Mouse (Mus musculus) cortical plate, adult 2 months (tissue): ENCODE measurements at regions not wholly inside any gene's neighbourhood (a gene's known extent, or its start where the extent isn't known, plus 50 kb on each side); places are given as distances from the start of the nearest gene placed in this dataset.

Source experiments
- H3K27ac ChIP-seq: fragments of 200-500 bp; 2 replicates; pipeline ENCODE4 v1.5.1; 2012; ENCODE audit warnings: low read length, control low read depth, inconsistent platforms; ENCODE audit not compliant: insufficient read depth
- H3K4me1 ChIP-seq: fragments of 200-500 bp; 2 replicates; pipeline ENCODE4 v1.6.1; 2011; ENCODE audit warnings: low read length; ENCODE audit not compliant: control insufficient read depth, insufficient read depth
- H3K4me3 ChIP-seq: fragments of 200-500 bp; 2 replicates; pipeline ENCODE4 v1.5.1; 2011; ENCODE audit warnings: mild to moderate bottlenecking, low read length, control low read depth; ENCODE audit not compliant: insufficient read depth
- CTCF ChIP-seq: fragments of 200-500 bp; IDR thresholded peaks from 2 replicates; pipeline ENCODE4 v1.5.1; 2011; ENCODE audit warnings: mild to moderate bottlenecking, control low read depth, low read length; ENCODE audit not compliant: insufficient read depth; ENCODE audit errors: extremely low read depth
- POLR2A ChIP-seq: fragments of 200-500 bp; IDR thresholded peaks from 2 replicates; pipeline ENCODE4 v1.6.1; 2011; ENCODE audit warnings: mild to moderate bottlenecking, low read length, control low read depth; ENCODE audit not compliant: insufficient read depth; ENCODE audit errors: extremely low read depth

GRCm38 (mm10) chr11:18586468-18586867, 432.3 kb downstream of the Meis1 start:
- no peak overlapping the region for H3K27ac ChIP-seq
- no peak overlapping the region for H3K4me3 ChIP-seq
- TF ChIP-seq POLR2A (no peak), CTCF (no peak)
- H3K4me1 ChIP-seq, result no peaks in the 10 kb centered on the region

DNA sequence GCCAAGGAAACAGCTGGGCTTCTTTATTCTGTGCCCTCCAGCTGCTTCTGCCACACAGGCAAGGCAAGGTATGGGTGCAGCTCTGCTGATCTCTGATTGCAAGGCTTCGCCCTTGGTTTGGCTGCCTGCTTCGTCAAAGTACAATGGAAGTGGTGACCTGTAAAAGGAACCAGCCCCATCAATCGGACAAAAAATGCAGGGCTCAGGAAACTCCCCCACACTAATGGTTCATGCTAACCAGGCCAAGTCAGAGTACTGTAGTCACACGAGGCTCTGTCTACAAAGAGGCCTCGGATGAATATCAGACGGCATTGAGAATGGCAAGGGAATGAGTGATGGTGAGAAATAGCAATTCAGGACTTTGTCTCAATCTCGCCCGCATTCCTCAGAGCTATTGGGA, 433.8 kb downstream of the Meis1 start:
- Histone ChIP-seq H3K4me1 (no peaks in the 10 kb centered on the region), H3K27ac (no peak overlapping the region), H3K4me3 (no peak overlapping the region)
- TF ChIP-seq CTCF (no peak), POLR2A (no peak)

DNA sequence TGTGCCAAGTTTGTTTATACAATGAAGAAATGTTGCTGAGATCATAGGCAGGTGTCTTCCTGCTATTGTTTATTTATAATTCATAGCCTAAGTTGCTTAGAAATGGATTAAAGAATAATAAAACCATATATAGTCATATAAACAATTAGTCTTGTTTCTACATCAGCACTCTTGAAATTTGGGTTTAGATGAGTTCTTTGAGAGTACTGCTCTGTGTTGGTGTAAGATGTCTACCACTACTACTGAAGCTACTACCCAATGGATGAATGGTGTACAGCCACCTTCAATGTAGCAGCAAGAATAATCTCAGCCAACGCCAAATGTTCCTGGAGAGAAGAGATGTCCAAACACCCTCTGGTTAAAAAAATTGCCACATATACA, 436.0 kb downstream of the Meis1 start:
- Histone ChIP-seq H3K27ac (no peak overlapping the region), H3K4me3 (no peak overlapping the region), H3K4me1 (no peaks in the 10 kb centered on the region)
- TF ChIP-seq CTCF (no peak), POLR2A (no peak)

GRCm38 (mm10) chr11:18581997-18582780, 436.6 kb downstream of the Meis1 start:
- Histone ChIP-seq H3K4me1 (no peaks in the 10 kb centered on the region), H3K27ac (no peak overlapping the region), H3K4me3 (no peak overlapping the region)
- no peak for TF ChIP-seq CTCF
- no peak for TF ChIP-seq POLR2A

- no peak overlapping the region for H3K27ac ChIP-seq
- H3K4me1 ChIP-seq, result no peaks in the 10 kb centered on the region
- no peak for TF ChIP-seq POLR2A
- H3K4me3 ChIP-seq, result no peak overlapping the region
These were observed 437.5 kb downstream of the Meis1 start for GRCm38 (mm10) chr11:18581078-18581800.

- no peak overlapping the region for H3K27ac ChIP-seq
- H3K4me3 ChIP-seq, result no peak overlapping the region
- no peaks in the 10 kb centered on the region for H3K4me1 ChIP-seq
- TF ChIP-seq CTCF (no peak), POLR2A (no peak)
These were observed 447.1 kb downstream of the Meis1 start for GRCm38 (mm10) chr11:18571557-18572209.

GRCm38 (mm10) chr11:18563011-18563410, 455.8 kb downstream of the Meis1 start:
- no peak for TF ChIP-seq POLR2A
- TF ChIP-seq CTCF, result no peak
- Histone ChIP-seq H3K4me1 (no peaks in the 10 kb centered on the region), H3K4me3 (no peak overlapping the region), H3K27ac (no peak overlapping the region)

DNA sequence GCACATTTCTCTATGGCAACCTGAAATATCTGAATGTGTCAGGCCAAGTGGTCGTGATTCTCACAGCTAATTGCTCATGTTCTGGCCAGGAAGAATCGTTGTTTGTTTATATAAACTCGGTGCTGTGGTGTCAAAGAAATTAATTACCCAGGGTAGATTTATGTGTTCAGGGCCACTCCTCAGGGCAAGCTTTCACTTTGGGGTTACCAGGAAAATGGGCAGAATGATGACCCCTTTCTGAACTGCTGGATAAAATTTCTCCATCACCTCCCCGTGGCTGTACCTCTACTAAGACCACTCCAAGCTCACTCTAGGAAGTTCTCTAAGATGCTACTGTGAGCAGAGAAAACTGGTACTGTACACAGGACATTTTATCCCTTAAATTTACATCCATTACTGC, 460.1 kb downstream of the Meis1 start:
- TF ChIP-seq POLR2A (no peak), CTCF (no peak)
- no peaks in the 10 kb centered on the region for H3K4me1 ChIP-seq

GRCm38 (mm10) chr11:18535592-18535857, 483.3 kb downstream of the Meis1 start:
- no peak overlapping the region for H3K4me3 ChIP-seq
- TF ChIP-seq POLR2A (no peak), CTCF (no peak)
- H3K27ac ChIP-seq, result no peak overlapping the region
- H3K4me1 ChIP-seq, result no peaks in the 10 kb centered on the region

More for the DNA sequence above, 460.1 kb downstream of the Meis1 start:
- Histone ChIP-seq H3K27ac (no peak overlapping the region), H3K4me3 (no peak overlapping the region)
